Mouse (Mus musculus) left cerebral cortex, postnatal 25 days (tissue): ENCODE measurements around the gene Hmga1b. TPM values are rescaled to one million over a fixed set of nuclear protein-coding genes. Genes with fewer than 3 reads are reported as not detected.
"Not testable (repeated sequence)": the region's sequence is repeated elsewhere in the genome, so short reads cannot be mapped to it uniquely, and the experiment has no call there.

Experiments
- DNase-seq, 2 experiments: peaks; one replicate each; pipeline ENCODE4 v3.0.0; 2022; ENCODE audit warnings: low spot score in 2 of 2, mixed read lengths in 1 of 2
- intact Hi-C: fragments of 180-260 bp; cut with DNase I; formaldehyde crosslinking; loops from one replicate; pipeline ENCODE4 v1.15.1; 2025
- total RNA-seq, 2 experiments: library from RNA; stranded (reverse); gene quantifications; 2 replicates each; pipeline ENCODE4 v1.2.3; 2021

The Hmga1b gene
- total RNA-seq, 2 experiments from 2014 or later, result 29.3 to 33.1 TPM

GRCm38 (mm10) chr11:120730331-120730870 is 32.2 kb upstream of the Hmga1b start:
- no peak for DNase-seq
- intact Hi-C loops, result no loop called here

- no peak for DNase-seq
- intact Hi-C loops, result no loop called here
Measured at GRCm38 (mm10) chr11:120731395-120731794, 31.2 kb upstream of the Hmga1b start.

GRCm38 (mm10) chr11:120731858-120732680 is 30.5 kb upstream of the Hmga1b start, which contains the start of gene Cbr2:
Cbr2 (minus strand) TSS chr11:120732114.
- intact Hi-C loops, result no loop called here
- DNase-seq, result no peak

- no peak for DNase-seq
- intact Hi-C loops, result no loop called here
Measured at GRCm38 (mm10) chr11:120733521-120733920, 29.1 kb upstream of the Hmga1b start.

GRCm38 (mm10) chr11:120736424-120736823 is 26.2 kb upstream of the Hmga1b start:
- no peak for DNase-seq
- intact Hi-C loops, result no loop called here

- DNase-seq, result no peak
- intact Hi-C loops, result no loop called here
Measured at GRCm38 (mm10) chr11:120740981-120741380, 21.6 kb upstream of the Hmga1b start.

- no peak for DNase-seq
- intact Hi-C loops, result no loop called here
Measured at GRCm38 (mm10) chr11:120744121-120744701, 18.4 kb upstream of the Hmga1b start.

- DNase-seq, result no peak
- intact Hi-C loops, result no loop called here
Measured at GRCm38 (mm10) chr11:120747974-120748373, 14.6 kb upstream of the Hmga1b start.

GRCm38 (mm10) chr11:120749430-120749829 is 13.2 kb upstream of the Hmga1b start:
- DNase-seq, result peak in 1 of 2 experiments; percentile 12
- intact Hi-C loops, result no loop called here

- DNase-seq, result no peak
- intact Hi-C loops, result no loop called here
Measured at GRCm38 (mm10) chr11:120751606-120752005, 11.0 kb upstream of the Hmga1b start.

- intact Hi-C loops, result no loop called here
- DNase-seq, result no peak
Measured at GRCm38 (mm10) chr11:120760236-120760635, 2.4 kb upstream of the Hmga1b start.

- no peak for DNase-seq
- intact Hi-C loops, result no loop called here
Measured at GRCm38 (mm10) chr11:120761811-120762671, 553 bp upstream of the Hmga1b start.

- intact Hi-C loops, result not testable (repeated sequence)
Measured at GRCm38 (mm10) chr11:120763121-120763999, 766 bp downstream of the Hmga1b start.

GRCm38 (mm10) chr11:120767023-120767422 is 4.4 kb downstream of the Hmga1b start:
- DNase-seq, intact Hi-C loops: not testable (repeated sequence)

More at GRCm38 (mm10) chr11:120763121-120763999, 766 bp downstream of the Hmga1b start:
- not testable (repeated sequence) for DNase-seq

- DNase-seq, result no peak
- intact Hi-C loops, result no loop called here
Measured at GRCm38 (mm10) chr11:120768206-120768605, 5.6 kb downstream of the Hmga1b start.

- no peak for DNase-seq
- intact Hi-C loops, result no loop called here
Measured at GRCm38 (mm10) chr11:120772749-120773148, 10.2 kb downstream of the Hmga1b start.

- peak in 1 of 2 experiments; percentile 0 for DNase-seq
- intact Hi-C loops, result no loop called here
Measured at GRCm38 (mm10) chr11:120773463-120774190, 11.0 kb downstream of the Hmga1b start.
